Mouse (Mus musculus) MEL (cell line): Measurements from ENCODE around the gene Creb3. TPM values are rescaled to one million over a fixed set of nuclear protein-coding genes. Genes with fewer than 3 reads are reported as not detected.

Experiments used
- DNase-seq: peaks from one replicate; pipeline ENCODE4 v3.0.0; 2011; ENCODE audit warnings: low read depth, low spot score
- H3K27ac ChIP-seq: 2 replicates; pipeline ENCODE4 v1.5.1; 2012; ENCODE audit warnings: low read depth, mild to moderate bottlenecking, control low read depth, low read length, moderate library complexity; ENCODE audit not compliant: control insufficient read depth
- H3K27me3 ChIP-seq, 2 experiments: fragments of 150-350 bp in 1 of 2; sonication (generic) in 1 of 2; 2 replicates each; pipeline ENCODE4 v1.6.1; 2012; ENCODE audit warnings: low read length in 2 of 2, mild to moderate bottlenecking in 2 of 2, improper control_type of control experiment in 1 of 2, moderate library complexity in 1 of 2; ENCODE audit not compliant: insufficient read depth in 2 of 2, control insufficient read depth in 1 of 2
- H3K36me3 ChIP-seq, 2 experiments: 2 replicates each; pipeline ENCODE4 v1.6.1; 2012 to 2014; ENCODE audit warnings: low read length in 2 of 2, improper control_type of control experiment in 1 of 2, inconsistent platforms in 1 of 2, mild to moderate bottlenecking in 1 of 2; ENCODE audit not compliant: insufficient read depth in 2 of 2, control insufficient read depth in 1 of 2
- H3K4me1 ChIP-seq, 2 experiments: fragments of 150-350 bp in 1 of 2; sonication (generic) in 1 of 2; 2 replicates each; pipeline ENCODE4 v1.6.1; 2012; ENCODE audit warnings: low read length in 2 of 2, improper control_type of control experiment in 1 of 2, mild to moderate bottlenecking in 1 of 2; ENCODE audit not compliant: insufficient read depth in 2 of 2, control insufficient read depth in 1 of 2
- H3K4me3 ChIP-seq, 2 experiments: fragments of 150-350 bp in 1 of 2; sonication (generic) in 1 of 2; 2 replicates each; pipeline ENCODE4 v1.5.1; 2012; ENCODE audit warnings: low read depth in 2 of 2, low read length in 2 of 2, mild to moderate bottlenecking in 2 of 2, moderate library complexity in 2 of 2, control low read depth in 1 of 2, improper control_type of control experiment in 1 of 2; ENCODE audit not compliant: control insufficient read depth in 1 of 2, insufficient read depth in 1 of 2
- H3K79me2 ChIP-seq: 2 replicates; pipeline ENCODE4 v1.6.1; 2012; ENCODE audit warnings: mild to moderate bottlenecking, low read length, moderate library complexity; ENCODE audit not compliant: control insufficient read depth, poor library complexity, insufficient read depth
- H3K9ac ChIP-seq: 2 replicates; pipeline ENCODE4 v1.6.1; 2012; ENCODE audit warnings: low read depth, mild to moderate bottlenecking, control low read depth, low read length, moderate library complexity; ENCODE audit not compliant: control insufficient read depth, poor library complexity, severe bottlenecking
- H3K9me3 ChIP-seq: fragments of 150-350 bp; sonication (generic); replicated peaks from 2 replicates; pipeline ENCODE4 v1.6.1; 2012; ENCODE audit warnings: mild to moderate bottlenecking, low read length, improper control_type of control experiment, moderate library complexity; ENCODE audit not compliant: insufficient read depth
- BHLHE40 ChIP-seq: IDR thresholded peaks from 2 replicates; pipeline ENCODE4 v1.6.1; 2012; ENCODE audit warnings: low read depth, mild to moderate bottlenecking, inconsistent platforms, low read length, improper control_type of control experiment, borderline replicate concordance
- CHD2 ChIP-seq: IDR thresholded peaks from 2 replicates; pipeline ENCODE4 v1.6.1; 2011; ENCODE audit warnings: low read length, improper control_type of control experiment
- ELF1 ChIP-seq: IDR thresholded peaks from 2 replicates; pipeline ENCODE4 v1.6.1; 2014; ENCODE audit warnings: low read depth, mild to moderate bottlenecking, inconsistent platforms, low read length, improper control_type of control experiment, moderate library complexity
- EP300 ChIP-seq, 2 experiments: IDR thresholded peaks; 2 replicates each; pipeline ENCODE4 v1.6.1; 2011; ENCODE audit warnings: improper control_type of control experiment in 2 of 2, low read length in 2 of 2, low read depth in 1 of 2, mild to moderate bottlenecking in 1 of 2
- ETS1 ChIP-seq: IDR thresholded peaks from 2 replicates; pipeline ENCODE4 v1.6.1; 2012; ENCODE audit warnings: low read depth, mild to moderate bottlenecking, inconsistent platforms, low read length, improper control_type of control experiment, moderate library complexity
- GABPA ChIP-seq: IDR thresholded peaks from 2 replicates; pipeline ENCODE4 v1.6.1; 2012; ENCODE audit warnings: low read depth, mild to moderate bottlenecking, inconsistent platforms, low read length, improper control_type of control experiment, moderate library complexity
- JUND ChIP-seq: IDR thresholded peaks from 2 replicates; pipeline ENCODE4 v1.6.1; 2011; ENCODE audit warnings: low read depth, mild to moderate bottlenecking, improper control_type of control experiment, low read length
- KAT2A ChIP-seq: conservative IDR thresholded peaks from 2 replicates; pipeline ENCODE4 v1.6.1; 2012; ENCODE audit warnings: low read depth, low read length, improper control_type of control experiment, inconsistent platforms
- MAX ChIP-seq: IDR thresholded peaks from 2 replicates; pipeline ENCODE4 v1.6.1; 2011; ENCODE audit warnings: low read length, improper control_type of control experiment
- MYB ChIP-seq: IDR thresholded peaks from 2 replicates; pipeline ENCODE4 v1.6.1; 2011; ENCODE audit warnings: mild to moderate bottlenecking, low read depth, low read length, improper control_type of control experiment
- MYC ChIP-seq: IDR thresholded peaks from 2 replicates; pipeline ENCODE4 v1.6.1; 2011; ENCODE audit warnings: low read depth, mild to moderate bottlenecking, low read length, improper control_type of control experiment, moderate library complexity
- NELFE ChIP-seq: IDR thresholded peaks from 2 replicates; pipeline ENCODE4 v1.6.1; 2011; ENCODE audit warnings: low read depth, low read length, improper control_type of control experiment
- POLR2AphosphoS2 ChIP-seq: IDR thresholded peaks from 2 replicates; pipeline ENCODE4 v1.6.1; 2011; ENCODE audit warnings: low read length, improper control_type of control experiment
- POLR2AphosphoS5 ChIP-seq: IDR thresholded peaks from 2 replicates; pipeline ENCODE4 v1.6.1; 2012; ENCODE audit warnings: low read depth, borderline replicate concordance, mild to moderate bottlenecking, inconsistent platforms, low read length, moderate library complexity, mixed read lengths
- RAD21 ChIP-seq: IDR thresholded peaks from 2 replicates; pipeline ENCODE4 v1.6.1; 2011; ENCODE audit warnings: mild to moderate bottlenecking, low read depth, low read length, improper control_type of control experiment
- SIN3A ChIP-seq: IDR thresholded peaks from 2 replicates; pipeline ENCODE4 v1.6.1; 2012; ENCODE audit warnings: low read length, improper control_type of control experiment, inconsistent platforms
- TBP ChIP-seq: IDR thresholded peaks from 2 replicates; pipeline ENCODE4 v1.8.0; 2011; ENCODE audit warnings: low read depth, low read length, improper control_type of control experiment
- UBTF ChIP-seq: IDR thresholded peaks from 2 replicates; pipeline ENCODE4 v1.6.1; 2012; ENCODE audit warnings: low read depth, mild to moderate bottlenecking, inconsistent platforms, low read length, improper control_type of control experiment, moderate library complexity, borderline replicate concordance; ENCODE audit not compliant: insufficient read depth
- USF1 ChIP-seq: IDR thresholded peaks from 2 replicates; pipeline ENCODE4 v1.6.1; 2014; ENCODE audit warnings: low read depth, mild to moderate bottlenecking, inconsistent platforms, low read length, improper control_type of control experiment, moderate library complexity
- USF2 ChIP-seq, 2 experiments: IDR thresholded peaks; 2 replicates each; pipeline ENCODE4 v1.6.1; 2011 to 2012; ENCODE audit warnings: improper control_type of control experiment in 2 of 2, low read length in 2 of 2, borderline replicate concordance in 1 of 2, inconsistent platforms in 1 of 2, low read depth in 1 of 2, mild to moderate bottlenecking in 1 of 2; ENCODE audit not compliant: insufficient read depth in 1 of 2
- ZC3H11A ChIP-seq: IDR thresholded peaks from 2 replicates; pipeline ENCODE4 v1.6.1; 2012; ENCODE audit warnings: low read depth, mild to moderate bottlenecking, inconsistent platforms, low read length, improper control_type of control experiment
- ZKSCAN1 ChIP-seq: IDR thresholded peaks from 2 replicates; pipeline ENCODE4 v1.6.1; 2012; ENCODE audit warnings: low read depth, mild to moderate bottlenecking, inconsistent platforms, low read length, improper control_type of control experiment, moderate library complexity
- ZMIZ1 ChIP-seq: IDR thresholded peaks from 2 replicates; pipeline ENCODE4 v1.6.1; 2012; ENCODE audit warnings: low read depth, mild to moderate bottlenecking, inconsistent platforms, low read length, improper control_type of control experiment, moderate library complexity
- ZNF384 ChIP-seq: IDR thresholded peaks from 2 replicates; pipeline ENCODE4 v1.6.1; 2012; ENCODE audit warnings: low read depth, mild to moderate bottlenecking, inconsistent platforms, low read length, improper control_type of control experiment
- polyA plus RNA-seq, 2 experiments: library from polyadenylated mRNA; stranded (reverse) in 1 of 2; unstranded in 1 of 2; fragments of >175 nt in 1 of 2; fragments of >200 nt in 1 of 2; gene quantifications; 2 replicates each; pipeline versions ENCODE4 v1.2.1 to v1.2.4; 2012; ENCODE audit warnings: low replicate concordance in 2 of 2, low read depth in 1 of 2; ENCODE audit not compliant: insufficient read length in 2 of 2, insufficient read depth in 1 of 2, missing spikeins in 1 of 2
- total RNA-seq: library from RNA; depleted of rRNA; stranded (reverse); fragments of 300-350 nt; gene quantifications from 2 replicates; pipeline ENCODE4 v1.2.3, GENCODE M21; 2012

Gene Creb3
- total and polyA plus RNA-seq, 3 experiments, result 17.1 to 21.3 TPM; not detected in 1

GRCm38 (mm10) chr4:43513300-43513699 is 48.8 kb upstream of the Creb3 start:
- no peak overlapping the region for H3K27ac ChIP-seq
- no peak overlapping the region for H3K4me3 ChIP-seq
- TF ChIP-seq MYB, result no peak
- TF ChIP-seq MYC, result no peak
- TF ChIP-seq KAT2A, result no peak
- no peak for TF ChIP-seq EP300 (IDR thresholded peaks at IDR 0.05; ENCODE audit: low read depth in 1 of 2, low read length in 2 of 2)
- H3K27me3 ChIP-seq, result no peaks in the 10 kb centered on the region
- no peak for DNase-seq
- H3K9me3 ChIP-seq, result no peaks in the 10 kb centered on the region
- no peak overlapping the region for H3K9ac ChIP-seq
- H3K4me1 ChIP-seq, result peaks cover 4 to 16% of the 10 kb centered on the region in 2 experiments
- H3K79me2 ChIP-seq, result no peaks in the 10 kb centered on the region; the same call in 1 of the 2 replicates
- H3K36me3 ChIP-seq, result peaks cover 0 to 14% of the 10 kb centered on the region in 2 experiments; a peak in 2 of 4 replicates

- H3K27me3 ChIP-seq, result no peaks in the 10 kb centered on the region
- no peak for TF ChIP-seq USF1
- TF ChIP-seq POLR2AphosphoS5, result no peak
- no peak for TF ChIP-seq UBTF
- TF ChIP-seq, all 39 proteins: peak for 0
Measured at GRCm38 (mm10) chr4:43513791-43514190, 48.3 kb upstream of the Creb3 start.

GRCm38 (mm10) chr4:43515764-43516708 is 46.1 kb upstream of the Creb3 start:
- Histone ChIP-seq H3K27ac (no peak overlapping the region), H3K9me3 (no peaks in the 10 kb centered on the region), H3K79me2 (no peaks in the 10 kb centered on the region), H3K27me3 (no peaks in the 10 kb centered on the region), H3K36me3 (peaks cover 0 to 11% of the 10 kb centered on the region in 2 experiments; a peak in 2 of 4 replicates), H3K9ac (no peak overlapping the region), H3K4me1 (peaks cover 0 to 13% of the 10 kb centered on the region in 2 experiments), H3K4me3 (no peak overlapping the region)
- DNase-seq, result peak; percentile 51
- TF ChIP-seq MAX (no peak), ZMIZ1 (no peak), BHLHE40 (no peak), USF2 (IDR thresholded peaks at IDR 0.05; ENCODE audit: borderline replicate concordance in 1 of 2, insufficient read depth in 1 of 2, low read depth in 1 of 2, low read length in 2 of 2) (no peak), RAD21 (no peak), GABPA (no peak), ZKSCAN1 (no peak), KAT2A (no peak), ETS1 (peak; percentile 82), NELFE (no peak), ZC3H11A (no peak), ZNF384 (no peak), TBP (peak; percentile 96), POLR2AphosphoS2 (no peak), SIN3A (peak; percentile 50), ELF1 (no peak), CHD2 (no peak), JUND (no peak)

More at GRCm38 (mm10) chr4:43513791-43514190, 48.3 kb upstream of the Creb3 start:
- DNase-seq, result no peak
- Histone ChIP-seq H3K9ac (no peak overlapping the region), H3K4me1 (peaks cover 3 to 17% of the 10 kb centered on the region in 2 experiments), H3K4me3 (no peak overlapping the region), H3K9me3 (no peaks in the 10 kb centered on the region), H3K36me3 (peaks cover 0 to 14% of the 10 kb centered on the region in 2 experiments; a peak in 2 of 4 replicates), H3K79me2 (no peaks in the 10 kb centered on the region), H3K27ac (no peak overlapping the region)
